9 mouse cellular contexts compared by ENCODE assay signal in genomic region chr17:26583606-26584005, GRCm38 (mm10). TPM values are rescaled to one million over a fixed set of nuclear protein-coding genes. Genes with fewer than 3 reads are reported as not detected.
DNase-seq lines count a peak whose midpoint lies in the region; ATAC-seq and TF ChIP-seq lines count a peak whose summit lies in the region.
"Had no signal": no experiment of that assay in that cellular context is flagged by ENCODE, and none has a peak within 500 bp of the region (broad histone marks: within the 10 kb centered on the region; RNA-seq: fewer than 3 reads in every experiment).

No protein-coding gene starts in this region.

- no peak for TF ChIP-seq CTCF in kidney, adult 2 months (conservative IDR thresholded peaks at IDR 0.05; ENCODE audit: insufficient read depth, insufficient read length, low read depth, low read length)
- no peak for TF ChIP-seq CTCF in ES-Bruce4 (IDR thresholded peaks at IDR 0.05; ENCODE audit: low read depth, low read length)

- TF ChIP-seq EP300 in ES-Bruce4 (IDR thresholded peaks at IDR 0.05; ENCODE audit: insufficient read depth, low read depth, low read length) = no peak

- H3K9ac ChIP-seq in ES-Bruce4 (ENCODE audit: low read depth, poor library complexity, severe bottlenecking) = no peak overlapping the region
- H3K9ac ChIP-seq in heart, embryonic 13.5 days = peak overlapping the region; percentile 76; the same call in 1 of the 2 replicates
- no peak overlapping the region for H3K9ac ChIP-seq in liver, embryonic 12.5 days

- no peaks in the 10 kb centered on the region for H3K27me3 ChIP-seq in kidney, adult 2 months (replicated peaks; ENCODE audit: control insufficient read depth, insufficient read depth, low read length)
- H3K27me3 ChIP-seq in ES-Bruce4 (ENCODE audit: control insufficient read depth, insufficient read depth, low read length, poor library complexity, severe bottlenecking) = no peaks in the 10 kb centered on the region
- H3K27me3 ChIP-seq in heart, embryonic 13.5 days (replicated peaks) = no peaks in the 10 kb centered on the region
- no peaks in the 10 kb centered on the region for H3K27me3 ChIP-seq in liver, embryonic 12.5 days (replicated peaks)

- H3K4me1 ChIP-seq in kidney, adult 2 months (ENCODE audit: control insufficient read depth, insufficient read depth, low read length) = peaks cover 40% of the 10 kb centered on the region
- peaks cover 32% of the 10 kb centered on the region for H3K4me1 ChIP-seq in ES-Bruce4 (ENCODE audit: control insufficient read depth, insufficient read depth, low read length)
- peaks cover 74% of the 10 kb centered on the region for H3K4me1 ChIP-seq in heart, embryonic 13.5 days
- H3K4me1 ChIP-seq in liver, embryonic 12.5 days = peaks cover 29% of the 10 kb centered on the region

- TF ChIP-seq POLR2A in kidney, adult 2 months (IDR thresholded peaks at IDR 0.05; ENCODE audit: low read depth, low read length) = no peak
- TF ChIP-seq POLR2A in ES-Bruce4 (IDR thresholded peaks at IDR 0.05; ENCODE audit: insufficient read depth, low read length) = no peak

- ATAC-seq in heart, embryonic 13.5 days (ENCODE audit: extremely low read depth, insufficient number of reproducible peaks, low FRiP score, low TSS enrichment) = no peak
- no peak for ATAC-seq in liver, embryonic 12.5 days

- H3K4me3 ChIP-seq in kidney, adult 2 months (ENCODE audit: insufficient read depth, low read depth, low read length) = no peak overlapping the region
- no peak overlapping the region for H3K4me3 ChIP-seq in ES-Bruce4 (ENCODE audit: low read depth, low read length)
- no peak overlapping the region for H3K4me3 ChIP-seq in heart, embryonic 13.5 days
- no peak overlapping the region for H3K4me3 ChIP-seq in liver, embryonic 12.5 days

- H3K9me3 ChIP-seq in ES-Bruce4 (replicated peaks; ENCODE audit: control insufficient read depth, insufficient read depth, low read length, poor library complexity, severe bottlenecking) = no peaks in the 10 kb centered on the region
- H3K9me3 ChIP-seq in heart, embryonic 13.5 days = no peaks in the 10 kb centered on the region
- no peaks in the 10 kb centered on the region for H3K9me3 ChIP-seq in liver, embryonic 12.5 days (replicated peaks)

- H3K36me3 ChIP-seq in kidney, adult 2 months (ENCODE audit: control insufficient read depth, insufficient read depth, low read length) = no peaks in the 10 kb centered on the region
- H3K36me3 ChIP-seq in ES-Bruce4 (ENCODE audit: control insufficient read depth, insufficient read depth, low read length, poor library complexity, severe bottlenecking) = no peaks in the 10 kb centered on the region
- H3K36me3 ChIP-seq in heart, embryonic 13.5 days = peaks cover 36% of the 10 kb centered on the region
- H3K36me3 ChIP-seq in liver, embryonic 12.5 days = peaks cover 38% of the 10 kb centered on the region

- WGBS in kidney, adult 2 months = 69% methylated on average over 6 of the region's 6 CpGs
- 55% methylated on average over 6 of the region's 6 CpGs for WGBS in heart, embryonic 13.5 days
- 73% methylated on average over 6 of the region's 6 CpGs for WGBS in liver, embryonic 12.5 days (ENCODE audit: insufficient replicate concordance)

- peak; percentile 52 for DNase-seq in kidney, adult 2 months
- DNase-seq in kidney, adult 11 months = no peak
- no peak for DNase-seq in cerebellum, postnatal 10 days
- DNase-seq in spleen, postnatal 10 days (ENCODE audit: low spot score in 2 of 2) = no peak
- DNase-seq in ovary, postnatal 14 days (ENCODE audit: low spot score) = no peak
- DNase-seq: gastrocnemius, postnatal 36 days had no signal

- peak overlapping the region; percentile 64; the same call in 1 of the 2 replicates for H3K4me2 ChIP-seq in heart, embryonic 13.5 days
- no peak overlapping the region for H3K4me2 ChIP-seq in liver, embryonic 12.5 days

- H3K27ac ChIP-seq in kidney, adult 2 months (ENCODE audit: insufficient read depth, low read depth, low read length) = peak overlapping the region; percentile 90
- peak overlapping the region; percentile 48 for H3K27ac ChIP-seq in ES-Bruce4 (ENCODE audit: insufficient read depth, low read length)
- peak overlapping the region; percentile 98 for H3K27ac ChIP-seq in heart, embryonic 13.5 days (replicated peaks)
- peak overlapping the region; percentile 61 for H3K27ac ChIP-seq in liver, embryonic 12.5 days

RNA-seq across cellular contexts. Expression of gene Dusp1, which starts 21.7 kb away (rescaled TPM):
- polyA plus RNA-seq in kidney, adult 2 months (2012; rRNA removed) = 52.4 and 66.1 TPM in 2 replicates
- polyA plus RNA-seq in ES-Bruce4 (2011; ENCODE audit: insufficient read depth, insufficient read length, low read depth, missing spikeins) = 58.4 and 64.9 TPM in 2 replicates
- polyA plus RNA-seq in heart, embryonic 13.5 days (2015; fragmentation: Nextera tagmentation; extraction: Ambion mirVana) = 32.8 and 33.1 TPM in 2 replicates
- 28.6 and 28.7 TPM in 2 replicates for polyA plus RNA-seq in liver, embryonic 12.5 days (2016; fragmentation: Nextera tagmentation; extraction: Ambion mirVana)

RNA-seq across cellular contexts. Expression of gene Ergic1, which starts 22.3 kb away (rescaled TPM):
- polyA plus RNA-seq in kidney, adult 2 months (2012; rRNA removed) = 131 and 141 TPM in 2 replicates
- polyA plus RNA-seq in ES-Bruce4 (2011; ENCODE audit: insufficient read depth, insufficient read length, low read depth, missing spikeins) = 166 and 167 TPM in 2 replicates
- polyA plus RNA-seq in heart, embryonic 13.5 days (2015; fragmentation: Nextera tagmentation; extraction: Ambion mirVana) = 103 and 121 TPM in 2 replicates
- 44.6 and 45.7 TPM in 2 replicates for polyA plus RNA-seq in liver, embryonic 12.5 days (2016; fragmentation: Nextera tagmentation; extraction: Ambion mirVana)

Comparison
In these comparisons a context has a peak if more than half of its experiments do, and no peak if none do; other contexts are left out.
1. H3K27ac ChIP-seq: peak in every context shown above with its lines; median percentile 98 in heart, embryonic 13.5 days; 90 in kidney, adult 2 months; 61 in liver, embryonic 12.5 days; 48 in ES-Bruce4.